24 mouse cellular contexts compared by ENCODE assay signal in the genomic region with DNA sequence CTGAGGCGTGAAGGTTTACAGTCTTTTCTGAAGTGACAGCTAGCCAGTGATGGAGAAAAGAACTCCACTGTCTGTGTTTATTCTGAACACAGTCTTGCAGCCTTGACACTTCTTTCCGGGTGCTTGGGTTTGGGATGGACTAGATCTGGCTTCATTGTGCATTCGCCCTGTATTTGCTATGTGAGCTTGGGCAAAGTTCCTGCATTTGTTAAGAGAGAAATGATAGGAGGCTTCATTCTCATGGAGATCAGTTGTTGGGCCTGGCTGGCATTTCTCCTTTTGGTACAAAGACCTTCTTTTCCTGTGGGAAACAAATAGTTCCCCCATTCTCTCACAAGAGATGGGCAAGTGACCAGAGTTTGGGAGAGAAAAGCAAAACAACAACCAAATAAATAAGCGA.
DNase-seq lines count a peak whose midpoint lies in the region; ATAC-seq lines count a peak whose summit lies in the region.
"Had no signal": no experiment of that assay in that cellular context is flagged by ENCODE, and none has a peak within 500 bp of the region (broad histone marks: within the 10 kb centered on the region; RNA-seq: fewer than 3 reads in every experiment).

No protein-coding gene starts in this region.

- no peak overlapping the region for H3K4me2 ChIP-seq in forebrain, embryonic 16.5 days (ENCODE audit: low read length)
- H3K4me2 ChIP-seq in forebrain, embryonic 13.5 days: no peak overlapping the region
- no peak overlapping the region for H3K4me2 ChIP-seq in intestine, embryonic 14.5 days (ENCODE audit: low read length)
- H3K4me2 ChIP-seq in intestine, embryonic 15.5 days (replicated peaks): no peak overlapping the region
- H3K4me2 ChIP-seq: forebrain, embryonic 12.5 days; heart, embryonic 11.5 days; hindbrain, embryonic 13.5 days had no signal

- H3K27ac ChIP-seq in forebrain, embryonic 16.5 days (ENCODE audit: low read length): no peak overlapping the region
- H3K27ac ChIP-seq in forebrain, embryonic 13.5 days: no peak overlapping the region
- no peak overlapping the region for H3K27ac ChIP-seq in intestine, embryonic 14.5 days (ENCODE audit: low read depth)
- no peak overlapping the region for H3K27ac ChIP-seq in intestine, embryonic 15.5 days
- H3K27ac ChIP-seq: forebrain, embryonic 12.5 days; hindbrain, embryonic 13.5 days had no signal

- H3K4me1 ChIP-seq in forebrain, embryonic 16.5 days (replicated peaks; ENCODE audit: control insufficient read depth, insufficient read depth, low read length): peaks cover 3% of the 10 kb centered on the region; the same call in 1 of the 2 replicates
- 0 out of 2 replicates have a peak, but pooled peaks cover 6% of the 10 kb centered on the region for H3K4me1 ChIP-seq in forebrain, embryonic 13.5 days
- no peaks in the 10 kb centered on the region for H3K4me1 ChIP-seq in intestine, embryonic 14.5 days (replicated peaks; ENCODE audit: control insufficient read depth, insufficient read depth, low read length)
- H3K4me1 ChIP-seq in intestine, embryonic 15.5 days (replicated peaks): no peaks in the 10 kb centered on the region

- H3K36me3 ChIP-seq in forebrain, embryonic 16.5 days (ENCODE audit: control insufficient read depth, insufficient read depth): no peaks in the 10 kb centered on the region
- 0 out of 2 replicates have a peak, but pooled peaks cover 3% of the 10 kb centered on the region for H3K36me3 ChIP-seq in forebrain, embryonic 13.5 days (ENCODE audit: poor library complexity, severe bottlenecking)
- H3K36me3 ChIP-seq in intestine, embryonic 14.5 days (ENCODE audit: control insufficient read depth, insufficient read depth, low read length): no peaks in the 10 kb centered on the region
- no peaks in the 10 kb centered on the region for H3K36me3 ChIP-seq in intestine, embryonic 15.5 days
- H3K36me3 ChIP-seq: forebrain, embryonic 12.5 days; G1E had no signal

- H3K27me3 ChIP-seq in forebrain, embryonic 16.5 days (replicated peaks; ENCODE audit: control insufficient read depth, insufficient read depth, low read length): no peaks in the 10 kb centered on the region
- H3K27me3 ChIP-seq in forebrain, embryonic 13.5 days: no peaks in the 10 kb centered on the region
- H3K27me3 ChIP-seq in intestine, embryonic 14.5 days (replicated peaks; ENCODE audit: control insufficient read depth, insufficient read depth, low read length): no peaks in the 10 kb centered on the region
- no peaks in the 10 kb centered on the region for H3K27me3 ChIP-seq in intestine, embryonic 15.5 days (replicated peaks)
- H3K27me3 ChIP-seq: CH12.LX; forebrain, embryonic 12.5 days had no signal

- WGBS in forebrain, embryonic 16.5 days: 52% methylated on average over 4 of the region's 4 CpGs
- 81% methylated on average over 4 of the region's 4 CpGs for WGBS in forebrain, embryonic 13.5 days
- WGBS in intestine, embryonic 14.5 days: 85% methylated on average over 4 of the region's 4 CpGs
- WGBS in intestine, embryonic 15.5 days: 88% methylated on average over 4 of the region's 4 CpGs

- H3K9ac ChIP-seq in forebrain, embryonic 16.5 days (replicated peaks; ENCODE audit: low read depth, low read length): no peak overlapping the region
- H3K9ac ChIP-seq in forebrain, embryonic 13.5 days: no peak overlapping the region
- no peak overlapping the region for H3K9ac ChIP-seq in intestine, embryonic 14.5 days (ENCODE audit: low read length)
- H3K9ac ChIP-seq in intestine, embryonic 15.5 days: no peak overlapping the region
- H3K9ac ChIP-seq: forebrain, embryonic 12.5 days; hindbrain, embryonic 13.5 days had no signal

- 0 out of 2 replicates have a peak, but pooled peaks have one; percentile 18 for ATAC-seq in forebrain, embryonic 16.5 days
- no peak for ATAC-seq in forebrain, embryonic 13.5 days
- ATAC-seq in intestine, embryonic 14.5 days (replicated peaks; ENCODE audit: low FRiP score, low TSS enrichment, low read depth): no peak
- no peak for ATAC-seq in intestine, embryonic 15.5 days
- ATAC-seq: activated CD4-positive, CD25-positive, alpha-beta regulatory T cell, adult 4 months; hindbrain, embryonic 16.5 days; inflammation-experienced regulatory T-cells, adult 6 months had no signal

- DNase-seq in intestine, embryonic 14.5 days (ENCODE audit: low spot score): peak; percentile 24
- peak; percentile 20 for DNase-seq in Muller cell, postnatal 12 days (ENCODE audit: inconsistent ontology term)
- peak; percentile 32 for DNase-seq in brain, adult 2 months (ENCODE audit: low read depth, low spot score)
- no peak for DNase-seq in gastrocnemius, adult 8-10 months (ENCODE audit: low spot score in 2 of 2)
- DNase-seq: adrenal gland, adult 8-10 months; adrenal gland, postnatal 25 days; B cell, adult 2 months; cerebellum, adult 11-12 months; cerebellum, adult 8-10 months; cerebellum, postnatal 14 days; gastrocnemius, postnatal 14 days; kidney, adult 11 months; kidney, adult 8-10 months had no signal

- peaks cover 2% of the 10 kb centered on the region; the same call in 1 of the 2 replicates for H3K9me3 ChIP-seq in forebrain, embryonic 16.5 days (ENCODE audit: control insufficient read depth, low read length)
- 0 out of 2 replicates have a peak, but pooled peaks cover 5% of the 10 kb centered on the region for H3K9me3 ChIP-seq in forebrain, embryonic 13.5 days (replicated peaks)
- H3K9me3 ChIP-seq in intestine, embryonic 14.5 days (ENCODE audit: control insufficient read depth, low read length): peaks cover 5% of the 10 kb centered on the region
- H3K9me3 ChIP-seq in intestine, embryonic 15.5 days: 0 out of 2 replicates have a peak, but pooled peaks cover 5% of the 10 kb centered on the region

- no peak overlapping the region for H3K4me3 ChIP-seq in forebrain, embryonic 16.5 days (replicated peaks; ENCODE audit: low read length)
- no peak overlapping the region for H3K4me3 ChIP-seq in forebrain, embryonic 13.5 days
- no peak overlapping the region for H3K4me3 ChIP-seq in intestine, embryonic 14.5 days (ENCODE audit: low read depth, low read length)
- no peak overlapping the region for H3K4me3 ChIP-seq in intestine, embryonic 15.5 days (replicated peaks)
- H3K4me3 ChIP-seq: forebrain, embryonic 12.5 days; hindbrain, embryonic 13.5 days had no signal

Comparison
In these comparisons a context has a peak if more than half of its experiments do, and no peak if none do; other contexts are left out.
1. DNase-seq: peak in intestine, embryonic 14.5 days (single experiment), Muller cell, postnatal 12 days (single experiment) and brain, adult 2 months (single experiment); none in gastrocnemius, adult 8-10 months (0 of 2).